Mouse (Mus musculus) neural tube, embryonic 14.5 days (tissue): ENCODE results near the gene Tceanc. TPM values are rescaled to one million over a fixed set of nuclear protein-coding genes. Genes with fewer than 3 reads are reported as not detected.

Source experiments
- ATAC-seq: fragments of 200-750 bp; cut with Nextera tagmentation; 2 replicates; pipeline ENCODE4 v1.8.0; 2017; ENCODE audit warnings: low read depth, mild to moderate bottlenecking, moderate TSS enrichment, moderate library complexity
- H3K27ac ChIP-seq: fragments of 300-500 bp; sonication (generic); 2 replicates; pipeline ENCODE4 v1.5.1; 2014; ENCODE audit warnings: low read depth, mild to moderate bottlenecking, control low read depth, low read length, moderate library complexity, mixed read lengths
- H3K27me3 ChIP-seq: fragments of 300-500 bp; sonication (generic); 2 replicates; pipeline ENCODE4 v1.6.1; 2014; ENCODE audit warnings: low read length; ENCODE audit not compliant: control insufficient read depth, insufficient read depth
- H3K36me3 ChIP-seq: fragments of 300-500 bp; sonication (generic); 2 replicates; pipeline ENCODE4 v1.6.1; 2014; ENCODE audit warnings: low read length, mixed read lengths; ENCODE audit not compliant: control insufficient read depth, insufficient read depth
- H3K4me1 ChIP-seq: fragments of 300-500 bp; sonication (generic); 2 replicates; pipeline ENCODE4 v1.6.1; 2014; ENCODE audit warnings: low read length; ENCODE audit not compliant: control insufficient read depth, insufficient read depth
- H3K4me2 ChIP-seq: fragments of 300-500 bp; sonication (generic); 2 replicates; pipeline ENCODE4 v1.6.1; 2014; ENCODE audit warnings: mild to moderate bottlenecking, low read depth, low read length, control low read depth
- H3K4me3 ChIP-seq: fragments of 300-500 bp; sonication (generic); 2 replicates; pipeline ENCODE4 v1.5.1; 2014; ENCODE audit warnings: low read depth, low read length, control low read depth, mixed read lengths
- H3K9ac ChIP-seq: fragments of 300-500 bp; sonication (generic); replicated peaks from 2 replicates; pipeline ENCODE4 v1.6.1; 2014; ENCODE audit warnings: low read depth, mild to moderate bottlenecking, control low read depth, low read length, mixed read lengths
- H3K9me3 ChIP-seq: fragments of 300-500 bp; sonication (generic); 2 replicates; pipeline ENCODE4 v1.6.1; 2016; ENCODE audit warnings: low read length; ENCODE audit not compliant: control insufficient read depth
- WGBS: fragments of 180-500 bp; shearing (Covaris S2); extraction: QIAGEN DNeasy Blood & Tissue Kit; methylation state at CpG from one replicate; pipeline ENCODE4 v1.1.7; 2014; 5-methylcytosine and 5-hydroxymethylcytosine counted together
- polyA plus RNA-seq: library from polyadenylated mRNA; unstranded; fragments of >200 nt; fragmentation: Nextera tagmentation; extraction: Ambion mirVana; gene quantifications from 2 replicates; pipeline ENCODE4 v1.2.1, GENCODE M21; 2014

The Tceanc gene
- polyA plus RNA-seq, 1 experiment from 2014 or later, result 5.9 TPM

DNA sequence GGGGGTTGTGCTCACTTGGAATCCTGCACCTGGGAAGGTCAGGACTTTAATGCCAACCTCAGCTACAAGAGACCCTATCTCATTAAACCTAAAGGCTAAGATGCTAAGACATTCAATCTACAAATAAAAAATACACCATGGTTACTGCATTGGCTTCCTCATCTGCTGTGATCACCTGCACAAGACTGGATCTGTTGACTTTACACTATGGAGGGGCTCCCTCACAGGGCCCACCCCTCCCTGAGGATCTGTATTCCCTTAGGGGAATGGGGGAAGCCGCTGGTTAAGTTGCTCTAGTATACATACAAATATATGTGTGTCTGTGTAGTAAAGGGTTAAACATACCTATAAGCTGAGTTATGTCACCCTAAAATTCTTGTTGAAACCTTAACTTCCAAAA lies 62.8 kb downstream of the Tceanc start:
- Histone ChIP-seq H3K4me2 (no peak overlapping the region), H3K4me3 (no peak overlapping the region), H3K9me3 (no peaks in the 10 kb centered on the region), H3K27ac (no peak overlapping the region), H3K27me3 (no peaks in the 10 kb centered on the region), H3K36me3 (no peaks in the 10 kb centered on the region), H3K9ac (no peak overlapping the region), H3K4me1 (no peaks in the 10 kb centered on the region)
- WGBS, result 95% methylated on average over 1 of the region's 1 CpGs
- ATAC-seq, result no peak

DNA sequence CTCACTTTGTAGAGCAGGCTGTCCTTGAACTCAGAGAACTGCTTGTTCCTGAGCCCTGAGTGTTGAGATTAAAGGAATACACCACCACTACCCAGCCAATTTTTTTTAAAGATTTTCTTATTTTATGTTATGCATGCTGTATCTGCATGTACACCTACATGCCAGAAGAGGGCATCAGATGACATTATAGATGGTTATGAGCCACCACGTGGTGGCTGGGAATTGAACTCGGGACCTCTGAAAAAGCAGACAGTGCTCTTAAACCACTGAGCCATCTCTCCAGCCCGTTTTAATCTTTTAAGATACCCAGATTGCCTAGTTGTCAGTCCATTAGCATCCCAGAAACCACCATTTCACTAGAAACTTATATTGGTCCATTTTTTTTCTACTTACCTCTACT lies 64.0 kb downstream of the Tceanc start:
- ATAC-seq, result no peak
- no peak overlapping the region for H3K27ac ChIP-seq
- H3K4me2 ChIP-seq, result no peak overlapping the region
- no peaks in the 10 kb centered on the region for H3K36me3 ChIP-seq
- H3K4me1 ChIP-seq, result no peaks in the 10 kb centered on the region
- no peak overlapping the region for H3K9ac ChIP-seq
- no peaks in the 10 kb centered on the region for H3K9me3 ChIP-seq
- H3K27me3 ChIP-seq, result no peaks in the 10 kb centered on the region
- H3K4me3 ChIP-seq, result no peak overlapping the region
- WGBS, result 87% methylated on average over 3 of the region's 3 CpGs

DNA sequence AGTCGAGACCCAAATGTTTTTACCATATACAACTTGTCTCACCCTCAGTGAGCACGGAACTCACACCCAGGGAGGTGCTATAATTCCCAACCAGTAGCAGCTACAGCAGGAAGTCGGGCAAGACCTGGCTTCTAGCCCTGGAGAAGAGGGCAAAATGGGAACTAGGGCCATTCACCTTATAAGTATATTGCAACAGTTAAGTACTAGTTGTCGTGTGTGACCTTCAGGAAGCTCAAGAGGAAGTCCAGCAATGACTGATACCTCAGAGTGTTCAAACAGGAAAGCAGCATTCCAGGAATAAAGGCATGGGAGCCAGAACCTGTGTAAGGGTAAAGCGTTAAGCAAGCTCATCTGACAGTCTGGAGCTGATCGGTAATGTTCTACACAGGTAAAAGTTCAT lies 64.8 kb downstream of the Tceanc start:
- 77% methylated on average over 6 of the region's 6 CpGs for WGBS
- no peak for ATAC-seq
- H3K4me2 ChIP-seq, result no peak overlapping the region
- no peak overlapping the region for H3K4me3 ChIP-seq
- no peaks in the 10 kb centered on the region for H3K27me3 ChIP-seq
- H3K9ac ChIP-seq, result no peak overlapping the region
- H3K9me3 ChIP-seq, result no peaks in the 10 kb centered on the region
- H3K27ac ChIP-seq, result no peak overlapping the region
- no peaks in the 10 kb centered on the region for H3K4me1 ChIP-seq
- no peaks in the 10 kb centered on the region for H3K36me3 ChIP-seq

Other genes starting within 250 kb of the Tceanc start
- 80.8 and 85.1 TPM in 2 replicates for gene Trappc2, start 78.0 kb downstream of the Tceanc start, polyA plus RNA-seq
- gene Ofd1, start 77.9 kb downstream of the Tceanc start, polyA plus RNA-seq, result 8.3 and 9.0 TPM in 2 replicates
- gene Rab9, start 38.7 kb downstream of the Tceanc start, polyA plus RNA-seq, result 63.8 and 70.9 TPM in 2 replicates
- 5.3 and 6.3 TPM in 2 replicates for gene Egfl6, start 67.2 kb upstream of the Tceanc start, polyA plus RNA-seq